Mouse (Mus musculus): ENCODE measurements around the gene Kdm4a.

DNA sequence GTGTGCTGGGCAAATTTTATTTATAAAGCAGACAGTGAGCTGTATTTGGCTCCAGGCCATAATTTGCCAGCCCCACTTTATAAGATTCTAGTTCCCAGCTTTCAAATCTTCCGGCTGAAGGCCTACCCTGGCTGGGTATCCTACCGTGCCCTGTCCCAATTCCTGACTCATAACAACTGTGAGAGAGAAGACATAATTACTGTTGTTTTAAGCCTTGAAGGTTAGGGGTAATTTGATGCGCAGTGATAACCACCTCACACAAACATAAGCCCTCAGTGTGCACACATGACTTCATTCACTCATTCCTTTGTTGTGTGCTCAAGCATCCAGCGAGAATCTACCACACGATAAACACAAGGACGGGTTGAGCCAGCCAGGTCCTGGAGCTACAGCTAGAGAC is 39.6 kb upstream of the Kdm4a start:
- TF ChIP-seq POLR2A (IDR thresholded peaks at IDR 0.05; ENCODE audit: low read depth, low read length) (no peak), CTCF (IDR thresholded peaks at IDR 0.05; ENCODE audit: borderline replicate concordance, insufficient read depth, low read length) (no peak)
